Mouse (Mus musculus) intestine, embryonic 14.5 days (tissue): ENCODE results near the gene Pwwp2a. TPM values are rescaled to one million over a fixed set of nuclear protein-coding genes. Genes with fewer than 3 reads are reported as not detected.

ENCODE experiments used
- polyA plus RNA-seq: library from polyadenylated mRNA; unstranded; fragments of >200 nt; fragmentation: Nextera tagmentation; extraction: Ambion mirVana; gene quantifications from 2 replicates; pipeline ENCODE4 v1.2.1, GENCODE M21; 2014

Pwwp2a gene
- polyA plus RNA-seq, 1 experiment from 2014 or later = 39.1 TPM

Other genes with a start within 250 kb of the Pwwp2a start
- gene Slu7, start 248.3 kb upstream of the Pwwp2a start, polyA plus RNA-seq = 45.0 and 55.6 TPM in 2 replicates
- 5.0 and 5.9 TPM in 2 replicates for gene C1qtnf2, start 207.7 kb upstream of the Pwwp2a start, polyA plus RNA-seq
- 23.7 and 25.8 TPM in 2 replicates for gene Ccnjl, start 153.2 kb upstream of the Pwwp2a start, polyA plus RNA-seq
- gene 4933415A04Rik, start 95.0 kb upstream of the Pwwp2a start, polyA plus RNA-seq = 6.4 and 6.8 TPM in 2 replicates
- gene Fabp6, start 80.5 kb upstream of the Pwwp2a start, polyA plus RNA-seq = 0.43 TPM in 1 of 2 replicates, not detected in the other
- gene Ttc1, start 66.0 kb downstream of the Pwwp2a start, polyA plus RNA-seq = 58.2 and 66.3 TPM in 2 replicates
- 0.07 and 0.08 TPM in 2 replicates for gene Adra1b, start 219.2 kb downstream of the Pwwp2a start, polyA plus RNA-seq